Mouse (Mus musculus): ENCODE results near the gene Slit3.

- TF ChIP-seq ZMIZ1 (IDR thresholded peaks at IDR 0.05; ENCODE audit: low read depth, low read length) (no peak), CTCF (conservative IDR thresholded peaks at IDR 0.05 in 1 of 2, IDR thresholded peaks at IDR 0.05 in 1 of 2; ENCODE audit: low read depth in 2 of 2, low read length in 2 of 2) (no peak), USF1 (IDR thresholded peaks at IDR 0.05; ENCODE audit: low read depth, low read length) (no peak), ETS1 (conservative IDR thresholded peaks at IDR 0.05; ENCODE audit: low read depth, low read length) (no peak), EP300 (IDR thresholded peaks at IDR 0.05; ENCODE audit: low read length) (no peak), IRF4 (IDR thresholded peaks at IDR 0.05; ENCODE audit: low read depth, low read length) (no peak), TCF12 (IDR thresholded peaks at IDR 0.05; ENCODE audit: low read depth, low read length) (no peak), NELFE (IDR thresholded peaks at IDR 0.05; ENCODE audit: low read depth, low read length) (no peak), MXI1 (IDR thresholded peaks at IDR 0.05; ENCODE audit: low read depth, low read length) (no peak), ZNF384 (IDR thresholded peaks at IDR 0.05; ENCODE audit: low read depth, low read length) (no peak), TBP (conservative IDR thresholded peaks at IDR 0.05; ENCODE audit: low read depth, low read length) (no peak)
These were observed 310.1 kb downstream of the Slit3 start for GRCm38 (mm10) chr11:35431130-35431529.
